Mouse (Mus musculus) lung, embryonic 14.5 days (tissue): ENCODE results near the gene Olfr368. TPM values are rescaled to one million over a fixed set of nuclear protein-coding genes. Genes with fewer than 3 reads are reported as not detected.
A peak's percentile ranks its signal among the peaks of the same experiment; 100 is the strongest.

ENCODE experiments used
- ATAC-seq: fragments of 200-750 bp; cut with Nextera tagmentation; 2 replicates; pipeline ENCODE4 v1.8.0; 2017; ENCODE audit warnings: mild to moderate bottlenecking, moderate TSS enrichment, moderate library complexity; ENCODE audit not compliant: insufficient read depth
- DNase-seq: peaks from one replicate; pipeline ENCODE4 v3.0.0-alpha.2; 2015
- H3K27ac ChIP-seq: fragments of 300-500 bp; sonication (generic); 2 replicates; pipeline ENCODE4 v1.5.1; 2014; ENCODE audit warnings: low read depth, mild to moderate bottlenecking, moderate library complexity
- H3K27me3 ChIP-seq: fragments of 300-500 bp; sonication (generic); 2 replicates; pipeline ENCODE4 v1.6.1; 2014; ENCODE audit warnings: low read length, control low read depth; ENCODE audit not compliant: insufficient read depth
- H3K36me3 ChIP-seq: fragments of 300-500 bp; sonication (generic); 2 replicates; pipeline ENCODE4 v1.6.1; 2014; ENCODE audit warnings: control low read depth; ENCODE audit not compliant: insufficient read depth
- H3K4me1 ChIP-seq: fragments of 300-500 bp; sonication (generic); 2 replicates; pipeline ENCODE4 v1.6.1; 2014; ENCODE audit warnings: antibody characterized with exemption, control low read depth; ENCODE audit not compliant: insufficient read depth
- H3K4me2 ChIP-seq: fragments of 300-500 bp; sonication (generic); 2 replicates; pipeline ENCODE4 v1.6.1; 2014; ENCODE audit warnings: mild to moderate bottlenecking
- H3K4me3 ChIP-seq: fragments of 300-500 bp; sonication (generic); 2 replicates; pipeline ENCODE4 v1.5.1; 2014; ENCODE audit warnings: low read depth, low read length
- H3K9ac ChIP-seq: fragments of 300-500 bp; sonication (generic); 2 replicates; pipeline ENCODE4 v1.6.1; 2014
- H3K9me3 ChIP-seq: fragments of 300-500 bp; sonication (generic); 2 replicates; pipeline ENCODE4 v1.6.1; 2016; ENCODE audit warnings: low read depth, low read length, control low read depth
- CTCF ChIP-seq: IDR thresholded peaks from 2 replicates; pipeline ENCODE4 v1.5.1; 2016; ENCODE audit warnings: antibody characterized with exemption, low read depth
- WGBS: fragments of 180-500 bp; shearing (Covaris S2); extraction: QIAGEN DNeasy Blood & Tissue Kit; methylation state at CpG from one replicate; pipeline ENCODE4 v1.1.7; 2014; 5-methylcytosine and 5-hydroxymethylcytosine counted together
- polyA plus RNA-seq: library from polyadenylated mRNA; unstranded; fragments of >200 nt; fragmentation: Nextera tagmentation; extraction: Ambion mirVana; gene quantifications from 2 replicates; pipeline ENCODE4 v1.2.1, GENCODE M21; 2014

Gene Olfr368
- polyA plus RNA-seq, 1 experiment from 2014 or later: not detected

DNA sequence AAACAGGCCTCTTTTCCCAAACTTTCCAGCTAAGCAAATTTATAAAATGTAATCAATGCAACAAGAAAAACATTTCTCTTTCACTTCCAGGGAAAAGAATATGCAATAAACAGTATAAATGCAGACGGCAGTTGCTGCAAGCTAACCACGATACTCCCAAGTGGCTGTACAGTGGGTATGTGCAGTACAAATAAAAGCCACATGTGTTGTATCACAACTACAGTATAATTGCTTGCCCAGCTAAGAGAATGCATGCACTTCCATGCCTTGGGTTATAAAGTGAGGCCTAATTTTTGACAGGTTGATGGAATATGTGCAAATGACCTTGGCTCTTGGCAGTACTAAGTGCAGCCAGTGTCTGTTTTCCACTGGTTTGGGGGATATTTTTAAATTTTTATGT, 44.3 kb downstream of the Olfr368 start:
- DNase-seq (no peak), ATAC-seq (no peak)
- no peak for TF ChIP-seq CTCF
- Histone ChIP-seq H3K4me3 (no peak overlapping the region), H3K27ac (no peak overlapping the region), H3K4me1 (no peaks in the 10 kb centered on the region), H3K9ac (no peak overlapping the region), H3K9me3 (no peaks in the 10 kb centered on the region), H3K4me2 (no peak overlapping the region), H3K36me3 (peaks cover 24% of the 10 kb centered on the region), H3K27me3 (no peaks in the 10 kb centered on the region)
- 84% methylated on average over 2 of the region's 2 CpGs for WGBS

DNA sequence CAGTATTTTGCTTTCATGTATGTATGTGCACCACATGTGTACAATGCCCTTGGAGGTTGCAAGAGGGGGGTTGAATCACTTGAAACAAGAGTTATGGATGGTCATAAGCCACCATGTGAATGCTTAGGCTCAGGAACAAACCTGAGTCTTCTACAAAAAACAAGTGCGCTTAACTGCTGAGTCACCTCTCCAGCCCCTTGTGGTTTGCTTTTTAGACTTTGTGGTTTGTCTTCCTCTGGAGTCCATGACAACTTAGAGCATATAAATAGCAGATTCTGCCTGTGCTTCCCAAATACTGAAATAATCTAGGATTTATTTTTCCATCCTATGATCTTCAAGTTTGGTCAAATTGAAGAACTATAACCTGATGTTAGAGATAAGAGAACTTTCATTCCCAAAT, 49.7 kb downstream of the Olfr368 start:
- no peak for ATAC-seq
- H3K36me3 ChIP-seq: peaks cover 53% of the 10 kb centered on the region

DNA sequence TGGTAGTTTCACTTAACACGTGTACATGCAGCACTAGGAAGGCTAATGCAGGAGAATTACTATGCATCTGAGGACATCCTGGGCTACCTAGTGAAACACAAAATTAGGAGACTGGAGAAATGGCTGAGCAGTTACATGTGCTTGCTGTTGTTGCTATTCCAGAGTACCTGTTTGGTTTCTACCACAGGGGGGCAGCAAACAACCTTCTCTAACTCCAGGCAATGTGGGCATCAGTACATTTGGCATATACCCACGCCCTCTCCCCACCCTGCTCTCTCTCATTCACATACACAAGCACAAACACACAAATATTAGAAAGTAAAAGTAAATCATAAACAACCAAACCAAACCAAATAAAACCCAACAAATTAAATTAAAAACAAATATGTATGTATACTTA, 53.9 kb downstream of the Olfr368 start:
- H3K4me3 ChIP-seq: no peak overlapping the region
- TF ChIP-seq CTCF: peak; percentile 67
- H3K27ac ChIP-seq: no peak overlapping the region
- H3K27me3 ChIP-seq: no peaks in the 10 kb centered on the region
- 64% methylated on average over 2 of the region's 2 CpGs for WGBS
- no peak overlapping the region for H3K9ac ChIP-seq
- no peak for ATAC-seq
- H3K9me3 ChIP-seq: no peaks in the 10 kb centered on the region
- H3K4me2 ChIP-seq: no peak overlapping the region
- H3K36me3 ChIP-seq: peaks cover 63% of the 10 kb centered on the region
- DNase-seq: peak; percentile 76
- H3K4me1 ChIP-seq: no peaks in the 10 kb centered on the region

More for the DNA sequence above, 49.7 kb downstream of the Olfr368 start:
- no peak for TF ChIP-seq CTCF
- WGBS: 97% methylated on average over 1 of the region's 1 CpGs
- H3K4me3 ChIP-seq: no peak overlapping the region
- H3K27ac ChIP-seq: no peak overlapping the region
- no peak overlapping the region for H3K4me2 ChIP-seq
- H3K9ac ChIP-seq: no peak overlapping the region
- H3K27me3 ChIP-seq: no peaks in the 10 kb centered on the region
- no peaks in the 10 kb centered on the region for H3K4me1 ChIP-seq
- H3K9me3 ChIP-seq: no peaks in the 10 kb centered on the region
- no peak for DNase-seq

Other genes with a start within 250 kb of the Olfr368 start
- gene Olfr361, start 237.2 kb upstream of the Olfr368 start, polyA plus RNA-seq: not detected in 2 replicates
- not detected in 2 replicates for gene Olfr362, start 208.6 kb upstream of the Olfr368 start, polyA plus RNA-seq
- not detected in 2 replicates for gene Olfr364-ps1, start 187.2 kb upstream of the Olfr368 start, polyA plus RNA-seq
- not detected in 2 replicates for gene Olfr365, start 138.3 kb upstream of the Olfr368 start, polyA plus RNA-seq
- gene Olfr366, start 114.9 kb upstream of the Olfr368 start, polyA plus RNA-seq: not detected in 2 replicates
- 47.1 and 52.5 TPM in 2 replicates for gene Pdcl, start 32.8 kb downstream of the Olfr368 start, polyA plus RNA-seq
- 16.7 and 16.9 TPM in 2 replicates for gene Rc3h2, start 96.4 kb downstream of the Olfr368 start, polyA plus RNA-seq
- 8.7 and 9.1 TPM in 2 replicates for gene Zbtb26, start 116.6 kb downstream of the Olfr368 start, polyA plus RNA-seq
- 4.0 and 4.3 TPM in 2 replicates for gene Zbtb6, start 116.7 kb downstream of the Olfr368 start, polyA plus RNA-seq
- 50.6 and 52.8 TPM in 2 replicates for gene Rabgap1, start 116.8 kb downstream of the Olfr368 start, polyA plus RNA-seq
- 2.5 and 2.9 TPM in 2 replicates for gene Gpr21, start 189.8 kb downstream of the Olfr368 start, polyA plus RNA-seq